Mouse (Mus musculus): ENCODE data around the gene Cep135. TPM values are rescaled to one million over a fixed set of nuclear protein-coding genes. Genes with fewer than 3 reads are reported as not detected.

Gene Cep135
- total RNA-seq, 2 experiments from 2014 or later: 5.4 to 7.2 TPM

DNA sequence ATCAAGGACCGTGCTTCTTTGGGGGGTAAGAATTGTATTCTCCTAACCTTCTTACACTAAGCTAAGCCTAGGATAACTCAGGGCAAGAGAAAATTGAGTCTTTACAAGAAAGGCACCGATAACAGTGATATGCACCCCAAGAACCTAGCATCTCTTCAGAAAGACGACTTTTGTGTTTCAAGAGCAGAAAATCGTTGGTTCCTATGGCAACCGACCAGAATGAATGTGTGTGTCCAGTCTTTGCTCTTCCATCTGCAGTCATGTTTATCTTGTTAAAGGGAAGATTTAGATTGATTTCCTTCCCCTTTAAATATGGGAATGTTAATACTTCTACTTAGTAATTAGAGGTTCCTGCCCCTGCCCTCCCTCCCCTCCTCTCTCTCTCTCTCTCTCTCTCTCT, 95.0 kb downstream of the Cep135 start:
- no peak for DNase-seq (ENCODE audit: low spot score in 2 of 2)

DNA sequence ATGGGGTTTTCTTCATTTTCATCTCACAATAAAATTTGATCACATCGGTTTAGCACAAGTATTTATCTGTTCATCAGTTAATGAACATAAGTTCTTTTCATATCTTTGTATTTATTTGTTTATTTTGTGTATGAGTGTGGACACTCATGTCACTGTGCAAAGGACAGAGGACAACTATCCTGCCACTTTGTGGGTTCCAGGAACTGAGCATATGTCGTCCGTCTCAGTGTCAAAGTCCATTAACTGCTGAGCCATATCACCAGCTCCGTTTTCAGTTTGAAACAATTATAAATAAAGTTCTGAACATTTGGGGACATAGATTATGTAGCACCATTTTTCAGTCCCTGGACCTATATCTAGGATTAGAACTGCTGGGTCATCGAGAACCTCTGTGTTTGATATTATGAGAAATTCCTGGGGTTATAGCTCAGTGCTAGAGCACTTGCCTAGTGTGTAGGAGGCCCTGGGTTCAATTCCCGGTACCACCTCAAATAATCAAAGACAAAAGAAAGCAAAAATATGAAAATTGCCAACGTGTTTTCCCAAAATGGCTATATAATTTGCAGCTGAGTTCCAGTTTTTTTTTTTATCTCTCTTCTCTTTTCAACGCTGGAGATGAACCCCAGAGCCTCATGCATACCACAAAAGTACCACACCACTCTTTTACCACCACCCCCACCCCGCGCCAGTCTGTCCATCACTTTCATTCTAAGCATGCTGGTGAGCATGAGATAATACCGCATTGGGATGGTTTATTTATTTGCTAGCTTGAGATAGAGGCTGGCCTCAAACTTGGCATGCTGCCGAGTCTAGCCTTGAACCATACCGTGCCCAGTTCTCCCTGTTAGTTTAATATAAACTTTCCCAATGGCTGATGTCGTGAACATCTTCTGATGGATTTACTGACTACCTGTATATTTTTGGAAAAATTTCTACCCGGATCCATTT, 96.4 kb downstream of the Cep135 start:
- no peak for DNase-seq (ENCODE audit: low spot score in 2 of 2)

DNA sequence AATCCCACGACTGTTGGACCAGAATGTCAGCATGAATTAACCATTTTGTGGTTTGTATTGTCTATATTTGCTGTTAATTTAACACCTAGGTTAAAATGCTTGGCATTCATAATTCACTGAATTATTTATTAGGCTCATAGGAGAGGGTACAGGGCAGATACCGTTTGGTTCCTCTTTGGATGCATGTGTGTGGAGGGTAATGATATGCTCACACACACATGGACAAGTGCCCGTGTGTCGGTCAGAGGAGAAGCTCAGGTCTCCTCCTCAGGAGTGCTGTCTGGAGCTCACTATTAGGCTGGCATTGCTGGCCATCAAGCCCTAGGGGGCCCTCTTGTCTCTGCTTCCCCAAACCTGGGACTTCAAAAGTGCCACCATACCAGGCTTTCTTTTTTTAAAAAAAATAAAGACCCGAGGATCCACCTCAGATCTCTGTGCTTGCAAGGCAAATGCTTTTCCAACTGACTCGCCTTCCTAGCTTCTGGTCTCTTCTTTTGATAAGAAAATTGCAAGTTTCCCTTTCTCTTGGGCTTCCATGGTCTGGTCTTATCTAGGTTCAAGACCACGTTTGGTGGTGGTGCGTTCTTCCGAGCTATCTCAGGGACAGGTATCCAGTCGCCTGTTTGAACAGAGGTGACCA, 99.6 kb downstream of the Cep135 start:
- DNase-seq (ENCODE audit: low spot score in 2 of 2): no peak

DNA sequence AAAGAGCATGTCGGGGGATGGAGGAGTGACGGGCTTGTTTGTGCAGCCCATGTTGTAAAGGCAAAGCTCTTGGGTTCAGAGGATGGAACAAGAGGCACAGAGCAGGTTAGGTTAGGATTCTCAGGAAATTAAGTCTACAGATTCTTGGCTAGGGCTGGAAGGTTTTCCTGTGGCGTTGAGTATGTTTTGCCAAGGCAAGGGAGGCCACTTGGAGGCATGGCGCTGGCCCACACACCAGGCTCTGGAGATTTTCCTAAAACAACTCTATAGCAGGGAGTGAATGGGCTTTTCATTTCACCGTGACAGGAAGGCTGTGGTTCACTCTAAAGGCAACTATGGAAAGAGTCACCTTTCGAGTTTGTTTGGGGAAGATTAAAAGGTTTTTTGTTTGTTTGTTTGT, 100.1 kb downstream of the Cep135 start:
- DNase-seq (ENCODE audit: low spot score in 2 of 2): no peak

DNA sequence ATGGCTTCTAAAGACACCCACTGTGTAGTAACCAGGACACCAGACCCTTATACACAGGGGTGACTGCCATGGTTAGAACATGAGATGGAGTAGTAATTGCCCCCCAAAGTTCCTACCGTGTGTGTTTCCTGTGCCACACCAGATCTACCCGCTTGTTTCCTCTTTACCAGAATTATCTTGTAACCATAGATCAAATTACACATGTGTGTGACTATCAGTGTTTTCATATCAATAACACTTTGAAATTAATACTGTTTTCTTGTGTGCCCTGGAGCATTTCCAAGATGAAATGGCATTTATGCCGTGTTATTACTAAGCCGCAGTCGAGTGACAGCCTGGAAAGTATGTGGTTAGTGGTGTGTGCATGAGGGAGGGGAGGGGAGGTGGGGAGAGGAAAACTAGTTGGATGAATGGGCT, 101.7 kb downstream of the Cep135 start:
- DNase-seq (ENCODE audit: low spot score in 2 of 2): no peak

DNA sequence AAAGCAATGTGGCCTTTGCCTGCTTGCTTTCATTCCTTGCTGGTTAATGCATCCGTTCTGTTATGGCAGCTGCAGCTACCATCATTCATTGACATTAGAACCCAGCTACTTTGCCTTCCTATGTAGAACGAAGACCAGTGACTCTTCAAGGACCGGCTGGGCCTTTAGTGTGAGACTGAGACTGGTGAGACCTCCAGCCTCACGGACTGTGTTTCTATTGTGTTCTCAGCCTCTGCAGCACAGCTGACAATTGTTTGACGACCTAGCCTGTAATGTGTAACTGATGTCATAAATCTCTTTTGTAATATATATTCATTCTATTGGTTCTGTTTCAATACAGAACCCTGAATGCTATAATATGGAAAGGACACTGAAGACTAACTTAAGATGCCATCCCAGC, 102.8 kb downstream of the Cep135 start:
- no peak for DNase-seq (ENCODE audit: low spot score in 2 of 2)

DNA sequence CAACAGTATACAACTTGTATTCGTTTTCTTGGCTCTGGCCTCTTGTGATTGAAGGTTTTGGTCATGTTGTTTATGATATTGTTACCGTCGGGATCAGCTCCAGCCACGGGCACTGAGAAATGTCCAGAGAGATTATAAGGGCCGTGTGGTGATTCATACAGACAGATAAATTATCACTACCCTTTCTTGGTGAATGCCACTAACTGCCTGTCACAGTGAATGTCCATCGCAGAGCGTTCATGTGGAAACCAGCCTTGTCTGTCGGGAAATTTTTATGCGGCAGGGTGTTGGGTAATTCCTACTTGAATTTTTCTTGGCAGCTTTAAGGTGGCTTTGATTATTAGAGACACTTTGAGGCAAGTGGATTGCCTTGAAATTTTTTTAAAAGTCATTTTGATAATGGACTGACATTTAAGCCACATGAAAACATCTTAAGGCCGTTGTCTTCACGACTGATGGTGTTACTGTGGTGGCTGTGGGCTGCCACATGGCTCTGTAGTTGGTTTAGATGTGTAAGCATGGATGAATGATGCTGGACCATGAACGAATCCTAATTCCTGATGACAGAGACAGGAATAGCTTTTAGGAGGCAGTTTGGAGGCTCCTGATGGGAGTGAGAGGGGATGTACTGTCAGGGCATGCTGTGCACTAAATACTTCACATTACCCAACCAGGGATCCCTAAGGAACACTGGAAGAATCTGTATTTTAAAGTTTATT, 103.4 kb downstream of the Cep135 start:
- no peak for DNase-seq (ENCODE audit: low spot score in 2 of 2)

Other genes with a start within 250 kb of the Cep135 start
- not detected for gene Nmu, start 224.9 kb upstream of the Cep135 start, total RNA-seq (2021)
- gene Gm7271, start 104.7 kb upstream of the Cep135 start, total RNA-seq (2021): not detected
- 10 to 100 TPM; 54.2 to 60.8 TPM for gene Exoc1, start 59.4 kb upstream of the Cep135 start, total RNA-seq (2021)
- gene C530008M17Rik, start 67.8 kb downstream of the Cep135 start, total RNA-seq (2021): 10 to 100 TPM; 49.9 to 57.4 TPM